Mouse (Mus musculus): ENCODE measurements around the gene Ski.

Gene Ski

DNA sequence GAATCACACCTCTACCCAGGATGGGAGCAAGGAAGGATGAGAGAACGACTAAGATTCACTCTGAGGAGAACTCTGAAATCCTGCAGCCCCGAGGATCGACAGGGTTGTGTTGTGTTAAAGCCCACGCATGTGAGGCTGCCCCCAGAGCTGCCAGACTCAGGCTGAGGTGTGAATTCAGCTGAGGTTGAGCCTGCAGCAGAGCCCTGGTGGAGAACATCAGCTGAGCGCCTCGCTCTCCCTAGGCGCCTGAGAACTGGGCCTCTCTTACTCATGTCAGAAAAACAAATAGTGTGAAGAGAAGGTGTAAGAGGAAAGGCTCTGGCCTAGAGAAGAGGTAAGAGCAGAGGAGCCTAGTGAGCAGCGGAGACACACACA, 63.9 kb downstream of the Ski start:
- no peaks in the 10 kb centered on the region for H3K9me3 ChIP-seq (ENCODE audit: low read length)
- H3K36me3 ChIP-seq (ENCODE audit: insufficient read depth, low read length): peaks cover 73% of the 10 kb centered on the region
- H3K4me3 ChIP-seq (replicated peaks; ENCODE audit: low read length): peak overlapping the region; percentile 61; the same call in 1 of the 2 replicates
- peaks cover 99% of the 10 kb centered on the region for H3K4me1 ChIP-seq (replicated peaks; ENCODE audit: low read depth, low read length)
- TF ChIP-seq CTCF (conservative IDR thresholded peaks at IDR 0.05; ENCODE audit: low read length) (no peak), POU5F1 (IDR thresholded peaks at IDR 0.05; ENCODE audit: borderline replicate concordance, low read length) (no peak), NANOG (IDR thresholded peaks at IDR 0.05; ENCODE audit: borderline replicate concordance, low read length) (no peak)
- H3K27me3 ChIP-seq (ENCODE audit: insufficient read depth, low read length): no peaks in the 10 kb centered on the region

DNA sequence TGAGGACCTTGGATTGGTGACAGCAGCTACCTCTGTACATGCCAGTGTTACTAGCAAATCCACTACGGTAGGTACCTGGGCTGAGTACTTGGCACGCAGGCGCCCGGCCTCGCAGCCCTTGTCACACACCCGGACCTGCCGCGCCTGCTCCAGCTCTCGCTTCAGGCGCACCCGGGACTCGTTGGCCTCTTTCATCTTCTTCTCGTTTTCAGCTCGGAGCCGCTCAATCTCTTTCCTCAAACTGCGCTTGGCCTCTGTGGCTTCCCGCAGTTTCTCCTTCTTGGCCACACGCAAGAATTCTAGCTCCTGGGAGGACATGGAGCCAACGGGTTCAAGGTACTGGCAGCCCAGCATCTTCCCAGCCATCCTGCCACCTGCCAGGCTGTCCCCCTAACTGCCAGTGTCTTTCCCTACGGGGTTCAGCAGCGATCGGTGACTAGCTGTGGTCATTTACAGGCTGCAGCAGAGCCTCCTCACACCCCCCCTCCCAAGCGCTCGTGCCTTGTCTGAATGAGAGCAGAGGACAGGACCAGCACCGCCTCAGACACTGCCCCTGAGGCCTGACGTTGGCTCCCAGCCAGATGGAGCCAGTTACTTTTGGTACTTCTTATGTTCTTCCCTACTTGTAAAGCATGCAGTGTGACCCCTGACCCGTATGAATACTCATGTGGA, 64.4 kb downstream of the Ski start:
- Histone ChIP-seq H3K36me3 (ENCODE audit: insufficient read depth, low read length) (peaks cover 76% of the 10 kb centered on the region), H3K4me3 (replicated peaks; ENCODE audit: low read length) (peak overlapping the region; percentile 61), H3K27me3 (ENCODE audit: insufficient read depth, low read length) (no peaks in the 10 kb centered on the region), H3K9me3 (ENCODE audit: low read length) (no peaks in the 10 kb centered on the region), H3K4me1 (replicated peaks; ENCODE audit: low read depth, low read length) (peaks cover 98% of the 10 kb centered on the region)
- TF ChIP-seq NANOG (IDR thresholded peaks at IDR 0.05; ENCODE audit: borderline replicate concordance, low read length) (no peak), CTCF (conservative IDR thresholded peaks at IDR 0.05; ENCODE audit: low read length) (no peak), POU5F1 (IDR thresholded peaks at IDR 0.05; ENCODE audit: borderline replicate concordance, low read length) (no peak)

DNA sequence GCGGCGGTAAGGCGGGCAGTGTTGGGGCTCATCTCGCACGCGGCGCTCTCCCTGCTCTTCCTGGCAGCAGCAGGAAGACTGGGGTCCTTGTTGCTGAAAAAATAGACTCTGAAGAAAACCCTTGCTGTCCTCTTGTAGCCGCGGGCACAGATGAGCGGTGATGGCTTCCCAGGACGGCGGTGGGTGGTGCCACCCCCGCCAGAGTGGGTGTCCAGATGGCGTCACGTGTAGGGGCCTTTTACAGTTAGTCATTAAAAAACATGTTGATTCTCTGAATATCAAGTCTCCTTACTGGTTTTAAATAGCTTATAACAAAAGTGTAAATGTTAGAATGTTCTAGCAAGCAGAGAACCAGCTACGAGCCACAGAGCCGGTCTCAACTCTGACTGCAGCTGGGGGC, 65.7 kb downstream of the Ski start:
- Histone ChIP-seq H3K4me1 (replicated peaks; ENCODE audit: low read depth, low read length) (peaks cover 98% of the 10 kb centered on the region), H3K4me3 (replicated peaks; ENCODE audit: low read length) (peak overlapping the region; percentile 61), H3K36me3 (ENCODE audit: insufficient read depth, low read length) (peaks cover 77% of the 10 kb centered on the region), H3K9me3 (ENCODE audit: low read length) (no peaks in the 10 kb centered on the region), H3K27me3 (ENCODE audit: insufficient read depth, low read length) (0 out of 2 replicates have a peak, but pooled peaks cover 5% of the 10 kb centered on the region)
- no peak for TF ChIP-seq CTCF (conservative IDR thresholded peaks at IDR 0.05; ENCODE audit: low read length)
- TF ChIP-seq POU5F1 (IDR thresholded peaks at IDR 0.05; ENCODE audit: borderline replicate concordance, low read length): no peak
- TF ChIP-seq NANOG (IDR thresholded peaks at IDR 0.05; ENCODE audit: borderline replicate concordance, low read length): no peak

DNA sequence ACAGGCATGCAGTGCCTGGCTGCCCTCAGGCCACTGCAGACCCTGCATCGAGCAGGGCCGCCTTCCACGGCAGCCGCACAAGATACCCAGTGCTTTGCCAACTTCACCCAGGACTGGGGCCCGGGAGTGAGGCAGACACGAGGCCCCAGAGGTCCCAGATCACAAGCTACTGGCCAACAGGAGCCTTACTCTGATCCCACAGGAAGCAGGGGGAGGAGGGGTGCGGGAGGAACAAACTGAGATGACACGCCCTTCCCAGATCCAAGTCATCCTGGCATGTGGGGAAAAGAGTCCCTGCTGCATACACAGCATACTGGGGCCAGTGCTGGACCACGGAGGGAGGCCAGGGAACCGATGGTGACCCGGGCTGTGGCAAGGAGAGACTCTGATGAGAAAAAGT, 67.4 kb downstream of the Ski start:
- Histone ChIP-seq H3K27me3 (ENCODE audit: insufficient read depth, low read length) (peaks cover 17% of the 10 kb centered on the region), H3K9me3 (ENCODE audit: low read length) (no peaks in the 10 kb centered on the region), H3K4me3 (replicated peaks; ENCODE audit: low read length) (peak overlapping the region; percentile 48), H3K4me1 (replicated peaks; ENCODE audit: low read depth, low read length) (peaks cover 95% of the 10 kb centered on the region), H3K36me3 (ENCODE audit: insufficient read depth, low read length) (peaks cover 71% of the 10 kb centered on the region)
- TF ChIP-seq NANOG (IDR thresholded peaks at IDR 0.05; ENCODE audit: borderline replicate concordance, low read length) (no peak), POU5F1 (IDR thresholded peaks at IDR 0.05; ENCODE audit: borderline replicate concordance, low read length) (no peak), CTCF (conservative IDR thresholded peaks at IDR 0.05; ENCODE audit: low read length) (no peak)

DNA sequence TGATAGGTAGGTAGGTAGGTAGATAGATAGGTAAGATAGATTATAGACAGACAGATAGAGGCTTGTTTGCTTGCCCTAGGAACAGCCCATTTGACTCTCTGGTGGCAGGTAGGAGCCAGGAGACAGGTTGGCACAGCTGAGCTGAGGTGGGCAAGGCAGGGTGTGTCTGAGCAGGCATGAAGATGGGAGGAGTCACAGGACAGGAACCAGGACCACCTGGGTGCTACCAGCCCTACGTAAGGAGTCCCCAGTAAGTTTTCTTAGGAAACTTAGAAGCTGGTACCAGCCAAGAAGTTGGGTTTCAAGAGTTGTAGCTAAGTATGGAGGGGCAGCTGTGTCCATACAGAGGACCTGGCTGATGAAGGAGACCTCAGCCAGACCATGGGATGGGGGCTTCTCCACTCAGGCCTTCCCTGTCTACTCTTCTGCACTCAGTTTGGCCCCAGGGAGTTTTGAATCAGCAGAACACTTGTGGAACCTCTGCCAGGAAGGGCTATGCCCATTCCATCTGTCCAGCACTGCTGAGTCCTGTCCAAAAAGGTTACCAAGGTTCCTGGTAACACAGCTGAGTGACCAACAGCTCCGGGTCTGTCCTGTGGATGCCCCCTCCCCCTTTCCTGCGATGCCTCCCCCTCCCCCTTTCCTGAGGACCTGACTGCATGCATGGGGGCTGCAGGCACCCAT, 68.9 kb downstream of the Ski start:
- peaks cover 56% of the 10 kb centered on the region for H3K36me3 ChIP-seq (ENCODE audit: insufficient read depth, low read length)
- H3K4me1 ChIP-seq (replicated peaks; ENCODE audit: low read depth, low read length): peaks cover 95% of the 10 kb centered on the region

DNA sequence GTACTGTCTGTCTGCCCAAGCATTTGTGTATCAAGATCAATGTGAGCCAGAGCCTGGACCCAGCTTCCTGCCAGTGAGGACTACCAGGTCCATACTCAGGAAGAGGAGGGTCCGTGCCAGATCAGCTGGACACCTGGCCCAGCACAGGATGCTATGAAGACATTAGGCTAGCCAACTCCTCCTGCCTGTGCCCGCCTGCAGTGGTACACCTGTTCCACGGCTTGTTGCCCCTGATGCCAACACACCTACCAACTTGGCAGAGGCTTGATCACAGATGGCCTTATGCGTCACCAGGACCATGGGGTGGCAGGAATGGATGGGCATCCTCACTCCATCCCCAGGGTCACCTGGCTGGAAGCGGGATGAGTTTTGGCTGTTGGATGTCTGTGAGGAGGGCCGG, 69.9 kb downstream of the Ski start:
- Histone ChIP-seq H3K9me3 (ENCODE audit: low read length) (no peaks in the 10 kb centered on the region), H3K27me3 (ENCODE audit: insufficient read depth, low read length) (peaks cover 31% of the 10 kb centered on the region), H3K4me3 (replicated peaks; ENCODE audit: low read length) (no peak overlapping the region), H3K4me1 (replicated peaks; ENCODE audit: low read depth, low read length) (peaks cover 88% of the 10 kb centered on the region), H3K36me3 (ENCODE audit: insufficient read depth, low read length) (peaks cover 46% of the 10 kb centered on the region)
- TF ChIP-seq NANOG (IDR thresholded peaks at IDR 0.05; ENCODE audit: borderline replicate concordance, low read length) (no peak), POU5F1 (IDR thresholded peaks at IDR 0.05; ENCODE audit: borderline replicate concordance, low read length) (no peak), CTCF (conservative IDR thresholded peaks at IDR 0.05; ENCODE audit: low read length) (no peak)

More for the DNA sequence above, 68.9 kb downstream of the Ski start:
- Histone ChIP-seq H3K4me3 (replicated peaks; ENCODE audit: low read length) (no peak overlapping the region), H3K27me3 (ENCODE audit: insufficient read depth, low read length) (peaks cover 31% of the 10 kb centered on the region), H3K9me3 (ENCODE audit: low read length) (no peaks in the 10 kb centered on the region)
- TF ChIP-seq CTCF (conservative IDR thresholded peaks at IDR 0.05; ENCODE audit: low read length): no peak
- TF ChIP-seq NANOG (IDR thresholded peaks at IDR 0.05; ENCODE audit: borderline replicate concordance, low read length): no peak
- no peak for TF ChIP-seq POU5F1 (IDR thresholded peaks at IDR 0.05; ENCODE audit: borderline replicate concordance, low read length)

DNA sequence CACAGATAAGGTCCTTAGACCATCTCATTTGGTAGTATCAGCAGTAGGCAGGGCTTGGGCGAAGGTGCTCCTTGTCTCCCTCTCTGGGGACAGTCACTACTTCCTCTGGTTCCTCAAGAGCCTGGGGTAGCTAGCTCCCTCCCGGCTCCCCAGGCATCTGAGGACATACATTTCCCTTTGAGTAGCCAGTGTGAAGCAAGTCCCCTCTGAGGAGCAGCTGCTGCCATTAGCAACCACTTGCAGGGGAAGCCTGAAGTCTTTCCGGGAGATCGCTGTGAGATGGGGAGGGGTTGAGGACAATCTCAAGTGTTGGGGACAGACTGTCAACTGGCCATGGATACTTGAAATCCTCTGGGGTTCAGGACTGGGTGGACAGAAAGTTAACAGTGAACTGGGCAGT, 70.5 kb downstream of the Ski start:
- H3K27me3 ChIP-seq (ENCODE audit: insufficient read depth, low read length): peaks cover 31% of the 10 kb centered on the region

DNA sequence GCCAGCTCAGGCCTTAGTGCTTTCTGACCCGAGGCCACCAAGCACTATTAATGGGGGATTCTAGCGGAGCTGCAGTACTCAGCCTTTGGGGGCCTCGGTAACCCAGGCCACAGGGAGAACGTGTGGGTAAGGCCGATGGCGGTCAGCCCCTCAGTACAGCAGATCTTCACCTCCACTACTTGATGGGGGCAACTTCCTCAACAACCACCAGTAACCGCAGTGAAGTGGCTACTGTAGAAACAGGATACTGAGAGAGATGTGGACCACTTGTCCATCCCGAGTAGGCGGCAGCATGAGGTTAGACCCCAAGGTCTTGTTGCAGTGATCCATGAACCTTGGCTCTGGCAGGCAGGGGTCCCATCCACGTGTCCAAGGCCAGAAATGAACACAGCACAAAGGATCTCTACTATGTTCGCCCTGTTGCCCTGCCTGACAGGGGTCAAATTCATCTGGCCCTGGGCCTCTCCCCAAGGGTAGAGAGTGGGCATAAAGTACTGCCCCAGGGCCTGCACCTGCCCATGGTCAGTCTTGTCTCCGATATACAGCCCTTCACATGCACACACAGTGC, 71.1 kb downstream of the Ski start:
- no peak for TF ChIP-seq POU5F1 (IDR thresholded peaks at IDR 0.05; ENCODE audit: borderline replicate concordance, low read length)
- no peak for TF ChIP-seq CTCF (conservative IDR thresholded peaks at IDR 0.05; ENCODE audit: low read length)
- TF ChIP-seq NANOG (IDR thresholded peaks at IDR 0.05; ENCODE audit: borderline replicate concordance, low read length): no peak
- Histone ChIP-seq H3K9me3 (ENCODE audit: low read length) (no peaks in the 10 kb centered on the region), H3K4me1 (replicated peaks; ENCODE audit: low read depth, low read length) (peaks cover 81% of the 10 kb centered on the region), H3K4me3 (replicated peaks; ENCODE audit: low read length) (peak overlapping the region; percentile 77), H3K36me3 (ENCODE audit: insufficient read depth, low read length) (peaks cover 34% of the 10 kb centered on the region), H3K27me3 (ENCODE audit: insufficient read depth, low read length) (peaks cover 31% of the 10 kb centered on the region)

More for the DNA sequence above, 70.5 kb downstream of the Ski start:
- H3K36me3 ChIP-seq (ENCODE audit: insufficient read depth, low read length): peaks cover 39% of the 10 kb centered on the region
- peaks cover 82% of the 10 kb centered on the region for H3K4me1 ChIP-seq (replicated peaks; ENCODE audit: low read depth, low read length)
- 0 out of 2 replicates have a peak overlapping the region, but pooled peaks have one; percentile 21 for H3K4me3 ChIP-seq (replicated peaks; ENCODE audit: low read length)
- no peak for TF ChIP-seq POU5F1 (IDR thresholded peaks at IDR 0.05; ENCODE audit: borderline replicate concordance, low read length)
- no peak for TF ChIP-seq NANOG (IDR thresholded peaks at IDR 0.05; ENCODE audit: borderline replicate concordance, low read length)
- TF ChIP-seq CTCF (conservative IDR thresholded peaks at IDR 0.05; ENCODE audit: low read length): no peak
- no peaks in the 10 kb centered on the region for H3K9me3 ChIP-seq (ENCODE audit: low read length)

All from E14TG2a.4 (cell line).